Mouse (Mus musculus): ENCODE measurements around the gene Cdc42bpg.
A peak's percentile ranks its signal among the peaks of the same experiment; 100 is the strongest.

DNA sequence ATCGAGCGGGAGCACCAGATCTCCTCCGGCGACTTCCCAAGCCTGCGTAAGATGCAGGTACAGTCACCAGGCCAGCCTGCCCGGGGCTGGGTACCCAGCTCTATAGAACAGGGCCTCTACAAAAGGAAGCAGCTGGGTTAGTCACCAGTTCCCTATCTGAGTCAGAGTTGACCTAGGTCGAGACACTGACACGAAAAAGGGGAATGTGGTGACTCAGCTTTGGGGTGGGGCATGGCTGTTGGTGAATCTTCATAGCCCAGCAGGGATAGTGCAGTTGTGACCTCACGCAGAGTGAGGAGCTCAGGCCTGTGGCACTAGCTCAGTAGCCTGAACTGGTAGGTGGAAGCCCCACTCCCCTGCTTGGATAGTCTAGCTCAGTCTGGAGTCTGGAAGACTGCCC is 8.6 kb upstream of the Cdc42bpg start:
- TF ChIP-seq CTCF (IDR thresholded peaks at IDR 0.05; ENCODE audit: low read depth), result no peak
- peak; percentile 63; the same call in 1 of the 2 replicates for TF ChIP-seq EP300 (IDR thresholded peaks at IDR 0.05; ENCODE audit: low read depth)

Measured in liver, postnatal 0 days (tissue).